Mouse (Mus musculus) mature B cell (primary cell): ENCODE measurements around the gene Gm20825.
"Not testable (repeated sequence)": the region's sequence is repeated elsewhere in the genome, so short reads cannot be mapped to it uniquely, and the experiment has no call there.

Experiments used
- in situ Hi-C: fragments of 300-500 bp; cut with MboI; formaldehyde crosslinking; loops from 2 replicates; pipeline ENCODE4 v1.14.3; 2019

The Gm20825 gene

GRCm38 (mm10) chrY:8071407-8071806 lies at the start of gene Gm20825:
Gene Gm20825, minus strand, starts transcription at chrY:8071507.
- in situ Hi-C loops: not testable (repeated sequence)
